Mouse (Mus musculus): ENCODE results near the gene Hif3a. TPM values are rescaled to one million over a fixed set of nuclear protein-coding genes. Genes with fewer than 3 reads are reported as not detected.
A peak's percentile ranks its signal among the peaks of the same experiment; 100 is the strongest.

Hif3a gene
- total and polyA plus RNA-seq, 2 experiments from 2014 or later, result 3.4 to 22.1 TPM

- TF ChIP-seq CTCF (IDR thresholded peaks at IDR 0.05; ENCODE audit: low read depth), result no peak
- Histone ChIP-seq H3K27ac (peak overlapping the region; percentile 74), H3K27me3 (ENCODE audit: insufficient read depth, low read length) (no peaks in the 10 kb centered on the region), H3K36me3 (ENCODE audit: insufficient read depth, low read length) (no peaks in the 10 kb centered on the region), H3K9ac (replicated peaks; ENCODE audit: low read length) (peak overlapping the region; percentile 53), H3K4me2 (ENCODE audit: low read depth, low read length) (peak overlapping the region; percentile 59), H3K4me1 (ENCODE audit: insufficient read depth, low read length) (peaks cover 7% of the 10 kb centered on the region; the same call in 1 of the 2 replicates), H3K9me3 (ENCODE audit: low read length) (no peaks in the 10 kb centered on the region), H3K4me3 (ENCODE audit: low read length) (peak overlapping the region; percentile 38)
- peak; percentile 74 for DNase-seq (ENCODE audit: low spot score)
- WGBS, result 9% methylated on average over 27 of the region's 27 CpGs
- peak; percentile 83 for ATAC-seq
These were observed 68.4 kb downstream of the Hif3a start for GRCm38 (mm10) chr7:16993651-16994399.

DNA sequence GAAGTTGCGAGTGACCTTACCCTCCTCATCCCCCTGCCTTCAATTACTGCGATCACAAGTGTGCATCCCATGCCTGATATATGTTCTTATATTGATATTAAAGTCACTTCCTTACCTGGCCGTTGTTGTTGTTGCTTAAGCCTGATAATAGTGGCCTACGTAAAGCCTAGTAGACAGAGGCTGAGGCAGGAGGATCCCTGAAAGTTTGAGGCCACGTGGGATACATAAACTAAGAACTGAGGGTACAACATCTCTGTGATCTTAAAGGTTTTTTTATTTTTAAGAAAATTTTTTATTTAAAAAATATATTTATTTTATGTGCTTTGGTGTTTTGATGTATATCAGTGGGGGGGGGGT is 69.8 kb downstream of the Hif3a start, which contains the start of gene Ccdc8:
TSS of gene Ccdc8 (plus strand) at position 258 of the 357 bp plus-strand sequence.
- 93% methylated on average over 5 of the region's 5 CpGs for WGBS
- Histone ChIP-seq H3K27ac (peak within 1 kb of the TSS; percentile 74; the same call in 1 of the 2 replicates), H3K4me3 (ENCODE audit: low read length) (peak within 1 kb of the TSS; percentile 38), H3K4me1 (ENCODE audit: insufficient read depth, low read length) (peaks cover 7% of the 10 kb centered on the region; the same call in 1 of the 2 replicates), H3K27me3 (ENCODE audit: insufficient read depth, low read length) (no peaks in the 10 kb centered on the region), H3K4me2 (ENCODE audit: low read depth, low read length) (peak within 1 kb of the TSS; percentile 59), H3K9me3 (ENCODE audit: low read length) (no peaks in the 10 kb centered on the region), H3K9ac (replicated peaks; ENCODE audit: low read length) (peak within 1 kb of the TSS; percentile 53; the same call in 1 of the 2 replicates), H3K36me3 (ENCODE audit: insufficient read depth, low read length) (no peaks in the 10 kb centered on the region)
- TF ChIP-seq CTCF (IDR thresholded peaks at IDR 0.05; ENCODE audit: low read depth), result no peak
- ATAC-seq, result no peak
- DNase-seq (ENCODE audit: low spot score), result no peak

GRCm38 (mm10) chr7:16991681-16992450 is 70.4 kb downstream of the Hif3a start:
- 51% methylated on average over 18 of the region's 18 CpGs for WGBS
- peak overlapping the region; percentile 48; the same call in 1 of the 2 replicates for H3K27ac ChIP-seq
- no peak overlapping the region; the same call in 1 of the 2 replicates for H3K9ac ChIP-seq (replicated peaks; ENCODE audit: low read length)
- no peak overlapping the region for H3K4me3 ChIP-seq (ENCODE audit: low read length)
- TF ChIP-seq CTCF (IDR thresholded peaks at IDR 0.05; ENCODE audit: low read depth), result no peak
- H3K36me3 ChIP-seq (ENCODE audit: insufficient read depth, low read length), result no peaks in the 10 kb centered on the region
- DNase-seq (ENCODE audit: low spot score) (peak; percentile 71), ATAC-seq (peak; percentile 30; the same call in 1 of the 2 replicates)
- peaks cover 7% of the 10 kb centered on the region; the same call in 1 of the 2 replicates for H3K4me1 ChIP-seq (ENCODE audit: insufficient read depth, low read length)
- H3K9me3 ChIP-seq (ENCODE audit: low read length), result no peaks in the 10 kb centered on the region
- no peak overlapping the region for H3K4me2 ChIP-seq (ENCODE audit: low read depth, low read length)
- no peaks in the 10 kb centered on the region for H3K27me3 ChIP-seq (ENCODE audit: insufficient read depth, low read length)

- H3K9ac ChIP-seq (replicated peaks; ENCODE audit: low read length), result peak overlapping the region; percentile 38
- peak overlapping the region; percentile 60 for H3K27ac ChIP-seq
- peaks cover 7% of the 10 kb centered on the region; the same call in 1 of the 2 replicates for H3K4me1 ChIP-seq (ENCODE audit: insufficient read depth, low read length)
- TF ChIP-seq CTCF (IDR thresholded peaks at IDR 0.05; ENCODE audit: low read depth), result no peak
- no peak for ATAC-seq
- 23% methylated on average over 15 of the region's 15 CpGs for WGBS
- H3K4me3 ChIP-seq (ENCODE audit: low read length), result no peak overlapping the region
- no peaks in the 10 kb centered on the region for H3K36me3 ChIP-seq (ENCODE audit: insufficient read depth, low read length)
- no peak overlapping the region for H3K4me2 ChIP-seq (ENCODE audit: low read depth, low read length)
- DNase-seq (ENCODE audit: low spot score), result no peak
- H3K27me3 ChIP-seq (ENCODE audit: insufficient read depth, low read length), result no peaks in the 10 kb centered on the region
- no peaks in the 10 kb centered on the region for H3K9me3 ChIP-seq (ENCODE audit: low read length)
These were observed 72.1 kb downstream of the Hif3a start for GRCm38 (mm10) chr7:16990006-16990744.

GRCm38 (mm10) chr7:16988405-16988804 is 73.8 kb downstream of the Hif3a start:
- Histone ChIP-seq H3K4me1 (ENCODE audit: insufficient read depth, low read length) (peaks cover 12% of the 10 kb centered on the region; the same call in 1 of the 2 replicates), H3K9me3 (ENCODE audit: low read length) (no peaks in the 10 kb centered on the region), H3K27ac (peak overlapping the region; percentile 60; the same call in 1 of the 2 replicates), H3K4me3 (ENCODE audit: low read length) (no peak overlapping the region), H3K4me2 (ENCODE audit: low read depth, low read length) (no peak overlapping the region), H3K9ac (replicated peaks; ENCODE audit: low read length) (no peak overlapping the region), H3K36me3 (ENCODE audit: insufficient read depth, low read length) (no peaks in the 10 kb centered on the region), H3K27me3 (ENCODE audit: insufficient read depth, low read length) (no peaks in the 10 kb centered on the region)
- ATAC-seq, result no peak
- WGBS, result 22% methylated on average over 3 of the region's 3 CpGs
- DNase-seq (ENCODE audit: low spot score), result peak; percentile 57
- TF ChIP-seq CTCF (IDR thresholded peaks at IDR 0.05; ENCODE audit: low read depth), result no peak

DNA sequence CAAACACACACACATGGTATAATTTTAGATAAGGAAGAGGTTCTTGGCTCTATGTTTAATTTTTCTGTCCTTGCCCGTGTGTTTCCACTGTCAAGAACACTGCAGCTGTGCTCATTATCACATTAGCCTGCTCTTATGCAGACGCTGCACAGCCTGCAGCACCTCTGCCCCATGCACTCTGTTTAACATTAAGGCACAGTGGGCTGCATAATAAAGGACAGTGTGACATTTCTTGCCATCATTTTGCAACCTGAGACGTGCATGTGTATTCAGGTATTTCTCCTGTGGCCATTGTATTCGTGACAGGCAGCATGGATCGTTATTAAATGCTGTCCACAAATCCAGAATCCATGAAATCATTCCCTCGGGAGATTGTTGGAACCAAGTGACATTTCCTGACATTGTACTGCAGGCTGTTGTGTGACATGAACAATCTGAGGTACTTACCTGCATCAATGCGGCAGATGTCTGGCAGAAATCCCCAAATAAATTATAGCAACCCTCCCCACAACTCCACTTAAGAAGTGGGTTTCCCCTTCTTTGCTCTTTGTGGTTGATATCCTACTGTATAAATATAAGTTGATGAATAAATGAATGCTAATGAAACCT is 74.6 kb downstream of the Hif3a start:
- Histone ChIP-seq H3K27me3 (ENCODE audit: insufficient read depth, low read length) (no peaks in the 10 kb centered on the region), H3K9ac (replicated peaks; ENCODE audit: low read length) (no peak overlapping the region), H3K9me3 (ENCODE audit: low read length) (no peaks in the 10 kb centered on the region), H3K4me3 (ENCODE audit: low read length) (no peak overlapping the region), H3K36me3 (ENCODE audit: insufficient read depth, low read length) (no peaks in the 10 kb centered on the region), H3K27ac (peak overlapping the region; percentile 60; the same call in 1 of the 2 replicates), H3K4me1 (ENCODE audit: insufficient read depth, low read length) (peaks cover 12% of the 10 kb centered on the region; the same call in 1 of the 2 replicates), H3K4me2 (ENCODE audit: low read depth, low read length) (no peak overlapping the region)
- TF ChIP-seq CTCF (IDR thresholded peaks at IDR 0.05; ENCODE audit: low read depth), result no peak
- ATAC-seq, result no peak
- WGBS, result 28% methylated on average over 7 of the region's 7 CpGs
- peak; percentile 44 for DNase-seq (ENCODE audit: low spot score)

Measured in hindbrain, postnatal 0 days (tissue).